Mouse (Mus musculus) neutrophil, adult 5-6 weeks (primary cell): ENCODE data around the gene Rgl3. TPM values are rescaled to one million over a fixed set of nuclear protein-coding genes. Genes with fewer than 3 reads are reported as not detected.

Experiments
- ATAC-seq: fragments of 151-379, 151-347 bp; 2 replicates; pipeline ENCODE4 v1.8.0; 2017; ENCODE audit warnings: mild to moderate bottlenecking, moderate TSS enrichment; ENCODE audit not compliant: insufficient number of reproducible peaks, poor library complexity, low FRiP score, severe bottlenecking; ENCODE audit errors: extremely low read depth
- total RNA-seq: library from RNA; stranded (forward); fragments of 200-1000 nt; gene quantifications from 2 replicates; pipeline ENCODE4 v1.2.3, GENCODE M21; 2017

Rgl3 gene
- total RNA-seq, 1 experiment from 2014 or later, result not detected

DNA sequence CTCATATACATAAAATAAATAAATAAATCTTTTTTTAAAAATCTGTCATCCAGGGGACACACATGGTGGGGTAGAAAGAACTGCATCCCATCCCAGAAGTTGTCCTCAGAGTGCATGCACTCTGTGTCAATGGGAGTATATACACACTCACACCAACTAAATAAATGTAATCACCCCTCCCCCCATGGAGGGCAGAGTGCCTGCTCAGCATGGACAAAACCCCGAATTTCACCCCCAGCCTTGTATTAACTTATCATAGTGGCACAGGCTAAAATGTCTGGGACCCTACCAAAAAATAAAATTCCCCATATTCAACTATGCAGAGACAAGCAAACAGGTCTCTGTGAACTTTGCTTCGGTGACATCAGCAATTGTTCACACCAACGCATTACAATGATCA is 34.6 kb downstream of the Rgl3 start:
- ATAC-seq, result no peak

DNA sequence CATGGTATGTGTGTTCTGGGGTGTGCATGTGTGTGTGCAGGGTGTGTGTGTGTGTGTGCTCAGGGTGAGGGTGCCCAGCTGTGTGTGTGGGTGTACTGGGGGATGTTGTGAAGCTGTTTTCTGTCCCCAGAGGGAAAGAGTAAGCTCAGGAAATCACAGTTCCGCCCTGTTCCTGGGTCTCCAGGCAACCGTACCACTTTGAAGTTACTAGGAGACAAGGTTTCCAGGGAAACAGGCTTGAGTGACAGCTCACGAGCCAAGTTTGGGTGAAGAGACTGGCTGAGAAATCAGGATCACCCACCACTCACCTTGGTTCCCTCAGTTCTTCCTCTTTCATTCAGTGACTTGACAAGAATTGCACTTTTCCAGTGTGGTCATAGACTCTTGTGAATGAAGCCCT is 35.6 kb downstream of the Rgl3 start:
- no peak for ATAC-seq

DNA sequence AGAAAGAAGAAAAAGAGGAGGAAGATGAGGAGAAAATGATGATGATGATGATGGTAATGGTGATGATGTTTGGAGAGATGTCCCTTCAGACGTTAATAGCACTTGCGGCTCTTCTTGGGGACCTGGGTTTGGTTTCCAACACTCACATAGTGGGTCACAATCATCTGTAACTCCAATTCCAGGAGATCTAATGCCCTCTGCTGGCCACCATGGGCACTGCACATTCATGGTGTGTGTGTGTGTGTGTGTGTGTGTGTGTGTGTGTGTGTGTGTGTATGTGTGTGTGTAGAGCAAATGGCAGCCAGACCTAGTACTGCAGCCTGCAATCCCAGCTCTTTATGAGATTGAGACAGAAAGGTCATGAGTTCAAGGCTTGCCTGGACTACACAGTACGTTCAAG is 37.3 kb downstream of the Rgl3 start:
- ATAC-seq, result no peak

DNA sequence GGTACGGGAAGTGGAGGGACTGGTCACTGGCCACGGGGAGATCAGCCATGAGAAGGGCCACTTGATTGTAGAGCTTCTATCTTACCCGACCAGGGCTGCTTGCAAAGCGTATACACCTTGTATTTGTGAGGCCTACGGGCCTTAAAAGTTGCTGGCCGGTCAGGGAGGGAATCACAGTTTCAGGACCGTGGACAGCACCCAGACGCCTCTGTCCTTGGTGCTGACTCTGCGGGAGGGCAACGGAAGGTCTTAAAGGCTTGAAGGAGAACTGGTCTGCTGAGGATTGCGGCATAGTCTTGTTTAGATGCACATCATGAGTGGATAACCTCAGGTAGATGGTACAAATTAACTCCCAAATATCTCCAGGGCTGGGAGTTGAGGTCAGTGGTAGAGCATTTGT is 38.9 kb downstream of the Rgl3 start:
- ATAC-seq, result peak; percentile 35; the same call in 1 of the 2 replicates

DNA sequence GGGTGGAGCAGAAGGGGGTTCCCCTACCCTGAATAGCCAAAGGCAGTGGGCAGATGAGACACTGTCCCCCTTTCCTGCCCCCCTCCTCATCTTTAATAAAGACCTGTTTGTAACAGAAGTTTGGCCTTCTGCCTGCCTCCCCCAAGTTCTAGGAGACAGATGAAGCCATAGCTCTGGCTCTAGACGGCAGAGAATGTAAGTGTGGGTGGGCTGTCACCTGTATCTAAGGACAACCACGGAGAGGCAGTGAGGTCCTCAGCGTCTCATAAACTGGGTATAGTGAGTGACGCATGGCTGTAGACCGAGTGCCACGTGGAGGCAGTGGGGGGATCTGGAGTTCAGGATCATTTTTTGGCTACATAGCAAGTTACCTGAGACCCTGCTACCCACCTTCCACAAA is 40.5 kb downstream of the Rgl3 start:
- no peak for ATAC-seq

DNA sequence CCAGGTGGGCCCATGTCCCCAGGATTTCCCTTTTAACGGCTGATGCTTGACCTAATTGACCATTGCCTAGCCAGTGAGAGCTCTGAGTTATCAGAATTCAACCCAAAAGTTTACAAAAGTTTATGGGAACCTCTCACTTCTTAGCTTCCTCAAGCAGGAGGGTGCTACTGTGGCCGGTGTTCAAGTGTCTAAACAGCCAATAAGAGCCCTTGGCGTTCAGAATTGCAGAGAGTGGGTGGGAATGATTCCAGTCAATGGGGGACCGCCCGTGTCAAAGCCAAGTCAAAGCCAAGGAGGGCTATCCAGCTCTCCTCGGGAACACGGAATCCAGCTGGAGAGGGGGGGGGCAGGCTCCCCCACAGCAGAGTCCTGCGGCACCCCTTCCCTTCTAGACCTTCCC is 41.1 kb downstream of the Rgl3 start:
- no peak for ATAC-seq

DNA sequence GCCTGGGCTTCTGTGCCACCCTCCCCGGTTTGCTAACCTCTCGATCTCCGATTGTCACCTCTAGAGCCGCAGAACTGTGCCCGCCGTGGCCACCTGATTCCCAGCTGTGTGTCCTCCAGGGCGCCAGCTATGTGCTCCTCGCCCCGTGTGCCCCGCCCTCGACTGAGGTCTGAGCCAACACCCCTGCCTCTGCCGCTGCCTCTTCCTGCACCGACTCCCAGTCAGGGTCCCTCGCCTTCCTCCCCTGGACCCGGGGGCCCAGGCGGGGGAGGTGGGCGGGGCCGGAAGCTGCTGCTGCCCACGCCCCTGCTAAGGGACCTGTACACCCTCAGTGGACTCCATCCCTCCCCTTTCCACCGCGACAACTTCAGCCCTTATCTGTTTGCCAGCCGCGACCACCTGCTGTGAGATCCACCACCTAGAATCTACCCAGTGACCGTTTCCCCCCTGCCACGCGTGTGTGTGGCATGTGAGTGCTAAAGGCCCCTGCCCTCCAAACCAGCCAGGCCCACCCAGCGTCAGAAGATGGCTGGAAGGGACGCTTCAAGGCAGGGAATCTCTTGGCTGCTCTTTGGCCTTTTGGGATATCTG is 41.6 kb downstream of the Rgl3 start:
- ATAC-seq, result no peak

DNA sequence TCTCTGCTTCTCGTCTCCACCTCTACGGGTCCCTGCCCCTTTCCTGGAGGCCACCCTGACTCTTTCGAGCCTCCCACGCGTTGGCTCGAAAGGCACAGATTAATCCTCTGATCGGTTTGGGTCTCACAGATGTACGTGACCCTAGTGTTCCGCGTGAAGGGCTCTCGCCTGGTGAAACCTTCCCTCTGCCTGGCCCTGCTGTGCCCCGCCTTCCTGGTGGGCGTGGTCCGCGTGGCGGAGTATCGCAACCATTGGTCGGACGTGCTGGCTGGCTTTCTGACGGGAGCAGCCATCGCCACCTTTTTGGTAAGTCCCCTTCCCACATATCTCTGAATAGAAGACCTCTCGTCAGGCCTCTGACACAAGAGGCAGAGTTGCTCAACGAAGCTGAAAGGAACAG is 45.0 kb downstream of the Rgl3 start:
- ATAC-seq, result no peak

DNA sequence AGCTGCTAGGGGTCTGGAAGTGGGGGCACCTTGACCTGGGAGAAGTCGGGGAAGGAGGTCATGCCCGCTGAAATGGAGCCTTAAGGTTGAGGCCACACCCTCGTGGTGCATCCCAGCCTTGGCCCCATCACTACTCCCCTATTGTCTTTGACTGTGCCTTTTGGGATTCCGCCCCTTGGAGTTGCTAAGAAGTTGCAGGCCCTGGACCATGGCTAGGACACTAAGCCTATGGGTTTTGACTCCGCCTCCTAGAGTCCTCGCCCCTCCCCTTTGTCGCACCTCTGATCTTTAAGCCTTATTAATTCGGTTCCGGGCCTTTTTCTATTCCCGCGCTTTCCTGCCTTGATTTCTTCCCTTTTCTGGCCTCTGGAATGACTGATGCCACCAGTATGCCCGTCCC is 45.6 kb downstream of the Rgl3 start:
- no peak for ATAC-seq

DNA sequence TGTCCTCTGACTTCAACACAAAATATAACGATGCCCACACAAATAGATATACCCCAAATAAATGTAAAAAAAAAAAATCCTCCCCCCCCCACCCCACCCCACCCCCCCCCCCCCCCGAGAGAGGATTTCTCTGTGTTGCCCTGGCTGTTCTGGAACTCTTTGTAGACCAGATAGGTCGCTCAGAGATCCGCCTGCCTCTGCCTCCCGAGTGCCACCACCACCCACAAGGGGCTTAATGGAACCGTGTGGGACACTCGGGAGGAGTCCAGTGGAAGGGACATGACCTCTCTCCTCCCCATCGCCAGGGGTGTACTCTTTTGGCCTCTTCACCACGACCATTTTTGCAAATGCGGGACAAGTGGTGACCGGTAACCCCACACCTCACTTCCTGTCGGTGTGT is 46.2 kb downstream of the Rgl3 start:
- no peak for ATAC-seq

DNA sequence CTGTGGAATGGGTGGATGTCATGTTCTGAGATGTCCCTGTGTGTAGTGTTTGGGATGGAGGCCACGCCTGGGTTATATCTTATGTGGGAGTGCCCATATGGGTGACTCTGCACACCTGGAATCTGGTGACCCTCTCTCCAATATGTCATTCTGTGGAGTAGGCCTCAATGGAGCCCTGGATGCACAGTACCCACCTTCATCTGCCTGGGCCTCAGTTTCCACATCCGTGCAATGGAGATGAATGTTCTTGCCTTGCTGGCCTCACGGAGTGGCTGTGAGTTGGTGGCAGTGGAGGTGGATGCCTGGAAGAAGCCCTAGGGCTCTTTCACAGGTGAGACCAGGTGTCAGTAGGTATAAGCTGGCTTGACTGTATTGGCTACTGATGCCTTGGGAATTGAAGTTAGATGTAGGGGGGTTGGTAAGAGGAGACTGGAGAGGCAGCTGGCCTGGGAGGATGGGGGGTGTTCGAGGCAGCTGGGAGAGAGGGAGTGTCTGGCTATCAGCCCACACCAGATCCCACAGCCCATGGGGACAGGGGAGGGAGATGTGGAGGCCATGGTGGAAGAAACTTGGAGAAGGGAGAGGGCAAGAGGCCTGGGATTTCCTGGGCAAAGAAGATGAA is 50.9 kb downstream of the Rgl3 start:
- no peak for ATAC-seq

DNA sequence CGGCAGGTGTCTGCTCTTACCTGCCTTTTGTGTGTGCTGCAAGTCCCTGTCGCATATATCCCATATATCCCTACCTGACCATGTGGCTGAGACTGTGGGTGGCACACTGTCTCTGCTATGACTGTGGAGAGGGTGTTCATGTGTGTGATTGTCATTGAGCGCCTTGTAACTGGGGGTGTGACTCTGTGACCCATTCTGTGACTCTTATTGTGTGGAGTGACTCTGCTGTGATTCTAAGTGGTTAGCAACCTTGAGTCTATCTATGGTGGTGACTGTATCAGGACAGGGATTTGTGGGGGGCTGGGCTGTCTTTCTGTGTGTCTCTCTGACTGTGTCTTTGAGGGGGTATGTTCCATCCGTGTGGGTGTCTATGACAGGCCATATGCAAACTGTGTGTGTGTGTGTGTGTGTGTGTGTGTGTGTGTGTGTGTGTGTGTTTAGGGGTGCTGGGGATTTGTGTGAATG is 51.5 kb downstream of the Rgl3 start:
- ATAC-seq, result no peak

DNA sequence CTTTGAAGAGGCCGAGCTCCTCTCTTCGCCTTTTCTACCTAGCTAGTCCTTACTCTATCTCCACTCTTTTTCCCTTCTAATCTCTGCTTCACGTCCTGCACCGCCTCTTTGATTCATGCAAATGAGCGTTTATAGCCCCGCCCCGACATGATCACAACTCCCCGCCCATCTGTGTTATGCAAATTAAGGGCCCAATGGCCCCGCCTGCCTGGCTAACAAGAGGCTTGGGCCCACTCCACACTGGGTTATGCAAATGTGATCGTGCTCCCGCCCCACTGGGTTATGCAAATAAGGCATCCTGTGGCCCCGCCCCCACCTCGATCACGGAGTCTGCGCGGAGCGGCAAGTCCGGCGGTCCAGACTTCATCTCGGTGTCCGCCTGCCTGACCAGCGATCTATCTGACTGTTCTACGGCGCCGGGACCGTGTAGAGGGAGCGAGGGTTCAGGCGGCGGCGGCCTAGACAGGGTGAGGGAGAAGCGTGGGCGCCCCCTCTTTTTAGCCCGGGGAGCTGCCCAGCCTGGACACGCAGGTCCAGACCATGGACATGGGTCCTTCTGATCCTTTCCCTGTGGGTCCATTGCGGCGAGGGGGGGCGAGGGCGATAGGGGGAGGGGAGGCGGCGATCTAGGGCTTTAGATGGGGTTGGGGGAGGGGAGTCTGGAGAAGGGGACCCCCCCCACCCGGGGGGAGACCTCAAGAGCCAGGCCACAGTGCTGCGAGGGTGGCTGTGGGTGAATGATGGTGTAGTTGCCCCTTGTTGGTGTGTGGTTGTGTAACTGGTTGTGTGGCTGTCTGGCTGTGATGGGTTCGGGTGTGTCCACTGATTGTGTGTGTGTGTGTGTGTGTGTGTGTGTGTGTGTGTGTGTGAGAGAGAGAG is 52.3 kb downstream of the Rgl3 start, which contains the start of gene Plppr2:
TSS of gene Plppr2 (plus strand) at position 342 of the 879 bp plus-strand sequence.
- peak; percentile 67 for ATAC-seq

DNA sequence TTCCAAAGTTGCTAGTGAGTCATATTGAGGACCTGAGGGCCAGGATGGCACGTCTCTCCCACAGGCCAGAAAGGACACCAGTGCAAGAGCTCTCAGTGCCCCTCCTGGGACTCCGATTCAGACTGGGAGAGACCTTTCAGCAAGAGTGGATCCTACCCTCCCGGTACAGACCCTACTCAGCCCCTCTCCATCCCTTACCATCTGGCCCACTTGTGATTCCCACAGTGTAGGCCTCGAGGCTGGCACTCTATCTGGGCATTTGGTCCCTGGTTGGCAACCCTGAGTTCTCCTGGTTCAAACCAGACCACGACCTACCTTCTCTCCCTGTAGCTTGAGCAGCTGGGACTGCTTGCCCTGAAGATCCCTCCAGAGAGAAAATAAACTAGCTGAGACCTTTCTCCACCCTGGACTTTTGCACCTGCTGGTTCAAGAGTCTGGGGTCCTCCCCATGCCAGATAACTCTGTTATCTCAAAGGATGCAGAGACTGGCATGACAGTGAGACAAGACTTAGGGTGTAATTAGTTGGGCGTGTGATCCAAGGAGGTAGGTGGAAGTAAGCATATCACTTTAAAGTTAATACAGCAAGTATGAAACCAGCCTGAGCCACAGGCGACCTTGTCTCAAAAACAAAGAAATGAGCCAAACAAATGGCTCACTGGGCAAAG is 53.6 kb downstream of the Rgl3 start:
- no peak for ATAC-seq

DNA sequence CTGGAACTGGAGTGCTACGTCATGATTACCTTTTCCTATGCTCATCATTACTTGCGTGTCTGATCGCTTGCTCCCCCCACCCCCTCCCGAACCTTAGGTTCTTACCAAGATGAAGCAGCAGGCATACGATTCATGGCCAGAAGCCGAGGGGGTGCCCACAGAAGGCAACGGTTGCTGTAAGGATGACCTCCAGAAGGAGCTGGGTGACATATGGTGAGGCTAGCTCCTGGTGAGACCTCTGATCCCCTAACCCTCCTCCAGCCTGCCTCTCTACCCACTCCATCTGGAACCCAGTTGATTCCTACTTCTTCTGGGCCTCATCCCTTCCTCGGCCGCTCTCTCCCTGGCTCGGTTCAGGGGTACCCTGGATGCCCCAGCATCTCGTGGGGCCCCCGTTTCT is 55.2 kb downstream of the Rgl3 start:
- ATAC-seq, result no peak

DNA sequence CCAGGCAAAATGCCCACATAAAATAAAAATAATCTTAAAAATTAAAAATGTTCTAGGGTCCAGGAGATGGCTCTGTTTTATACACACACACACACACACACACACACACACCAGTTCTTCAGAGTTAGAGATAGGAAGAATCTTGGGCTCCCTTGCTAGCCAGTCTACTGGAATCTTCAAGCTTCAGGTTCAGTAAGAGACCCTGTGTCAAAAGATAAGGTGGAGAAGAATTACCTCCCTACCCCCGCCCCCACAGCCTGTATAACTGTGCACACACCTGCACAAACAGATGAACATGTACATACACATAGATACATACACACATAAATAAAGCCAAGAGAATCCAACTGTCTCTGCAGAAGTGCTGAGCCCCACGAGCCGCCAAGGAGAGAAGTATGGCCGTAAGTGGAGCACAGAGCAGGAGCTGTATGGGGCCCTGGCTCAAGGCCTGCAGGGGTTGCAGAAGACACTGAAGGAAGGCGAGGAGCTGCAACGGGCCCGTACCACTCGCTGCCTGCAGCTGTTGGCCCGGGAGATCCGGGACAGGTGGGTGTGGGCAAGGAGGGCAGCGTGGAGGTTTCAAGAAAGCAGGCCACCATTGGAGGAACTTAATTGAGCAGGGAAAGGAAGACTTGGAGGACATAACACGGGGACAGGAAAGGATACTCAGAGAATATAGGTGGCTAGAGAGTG is 56.7 kb downstream of the Rgl3 start:
- no peak for ATAC-seq

DNA sequence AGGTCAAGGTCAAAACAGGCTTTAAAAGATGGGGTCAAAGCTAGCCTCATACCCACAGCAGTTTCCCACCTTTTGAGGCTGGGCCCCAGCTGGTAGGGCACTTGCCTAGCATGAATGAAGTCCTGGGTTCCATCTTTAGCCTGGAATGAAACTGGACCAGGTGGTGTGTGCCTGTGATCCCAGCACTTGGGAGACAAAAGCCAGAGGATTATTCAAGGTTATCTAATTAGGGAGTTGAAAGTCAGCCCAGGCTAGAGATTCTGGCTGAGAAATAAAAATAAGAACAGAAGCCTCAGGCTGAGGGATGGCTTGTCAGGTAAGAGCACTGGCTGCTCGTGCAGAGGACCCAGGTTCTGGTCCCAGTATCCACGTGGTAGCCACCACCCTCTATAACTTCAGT is 57.2 kb downstream of the Rgl3 start:
- ATAC-seq, result no peak

DNA sequence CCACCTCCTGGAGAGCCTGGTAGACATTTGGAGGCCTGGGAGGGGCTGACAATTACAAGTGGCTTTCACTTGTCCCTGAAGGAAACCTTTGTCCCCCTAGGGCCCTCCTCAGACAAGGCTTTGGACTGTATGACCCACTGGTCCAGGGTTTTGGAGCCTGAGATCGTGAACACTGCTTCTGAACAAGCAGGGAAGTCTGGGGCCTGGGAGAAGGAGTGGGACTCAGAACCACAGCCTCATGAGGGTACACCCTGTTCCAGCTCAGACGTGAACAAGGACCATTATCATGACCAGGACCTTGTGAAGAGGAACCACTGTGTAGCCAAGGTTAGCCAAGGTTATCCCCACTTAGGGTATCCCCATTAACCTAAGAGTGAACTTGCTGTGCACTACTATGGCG is 60.0 kb downstream of the Rgl3 start:
- ATAC-seq, result no peak

DNA sequence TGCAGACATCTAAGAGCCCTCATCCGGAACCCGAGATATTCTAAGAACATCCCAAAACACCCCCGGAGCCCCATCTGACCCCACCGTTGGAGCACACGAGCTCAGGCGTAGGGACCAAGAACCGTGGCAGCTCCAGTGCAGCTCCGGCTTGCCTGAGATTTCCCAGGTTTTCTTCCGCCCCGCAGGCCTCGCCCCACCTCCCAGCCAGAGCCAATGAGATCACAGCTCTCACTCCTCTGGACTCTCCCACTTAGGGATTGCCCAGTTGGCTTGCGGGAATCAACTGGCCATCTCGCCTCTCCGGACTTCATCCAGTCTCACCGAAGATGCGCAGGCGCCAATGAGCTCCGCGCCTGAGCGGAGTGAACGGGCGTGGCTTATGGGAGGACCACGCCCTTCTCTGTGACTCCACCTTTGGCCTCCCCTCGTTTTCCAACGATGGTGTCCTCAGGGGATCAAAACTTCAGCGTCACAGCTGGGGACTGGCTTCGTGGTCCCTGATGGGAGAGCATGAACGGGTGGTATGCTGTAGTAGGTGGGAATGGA is 62.0 kb downstream of the Rgl3 start, which contains the start of the genes Ccdc159 and Tmem205:
TSS of gene Ccdc159 (plus strand) at position 264 of the 546 bp plus-strand sequence.
TSS of gene Tmem205 (minus strand) at position 349 of the 546 bp plus-strand sequence.
- ATAC-seq, result peak; percentile 21; the same call in 1 of the 2 replicates
